ENCODE assay signal across 11 mouse cellular contexts in the genomic region with DNA sequence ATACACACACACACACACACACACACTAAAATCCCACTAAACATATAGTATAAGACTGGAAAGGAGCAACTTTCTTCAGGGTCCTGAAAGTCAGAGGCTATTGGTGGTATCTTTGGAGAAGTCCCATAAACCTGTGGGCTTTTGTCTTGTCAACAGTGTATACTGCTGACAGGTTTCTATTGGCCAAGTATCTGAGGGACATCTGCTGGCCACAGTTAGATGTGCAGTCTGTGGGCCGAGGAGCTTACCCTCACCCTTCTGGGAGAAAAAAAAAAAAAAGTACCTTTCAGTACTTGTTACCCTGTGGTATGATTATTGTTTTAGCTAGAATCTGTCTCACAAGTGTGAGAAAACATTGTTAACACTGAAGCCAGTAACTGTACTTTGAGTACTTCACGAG.
A peak's percentile ranks its signal among the peaks of the same experiment; 100 is the strongest.
DNase-seq lines count a peak whose midpoint lies in the region; ATAC-seq and TF ChIP-seq lines count a peak whose summit lies in the region.
"Had no signal": no experiment of that assay in that cellular context is flagged by ENCODE, and none has a peak within 500 bp of the region (broad histone marks: within the 10 kb centered on the region; RNA-seq: fewer than 3 reads in every experiment).

No protein-coding gene starts in this region.

- TF ChIP-seq EP300 in CH12.LX (IDR thresholded peaks at IDR 0.05; ENCODE audit: low read length): no peak

- H3K79me2 ChIP-seq in CH12.LX (replicated peaks; ENCODE audit: control insufficient read depth, extremely low read depth, insufficient read depth, poor library complexity, severe bottlenecking): no peaks in the 10 kb centered on the region

- DNase-seq in CH12.LX (ENCODE audit: extremely low read depth): no peak
- no peak for DNase-seq in G1E (ENCODE audit: low spot score)
- peak; percentile 10 to 52 for DNase-seq in kidney, postnatal 36 days
- DNase-seq in right cerebral cortex, postnatal 25 days: no peak
- DNase-seq in thymus, postnatal 10 days (ENCODE audit: low spot score in 2 of 2): no peak
- DNase-seq: heart, postnatal 4 days had no signal

- H3K4me3 ChIP-seq in intestine, postnatal 0 days (ENCODE audit: low read depth, low read length): no peak overlapping the region
- H3K4me3 ChIP-seq in intestine, embryonic 15.5 days (replicated peaks): no peak overlapping the region
- H3K4me3 ChIP-seq in CH12.LX (replicated peaks in 1 of 3; ENCODE audit: low read depth in 2 of 3, low read length in 2 of 3, poor library complexity in 1 of 3) (no peak overlapping the region), G1E (ENCODE audit: low read depth, low read length) (no peak overlapping the region)
- H3K4me3 ChIP-seq: embryonic facial prominence, embryonic 13.5 days; midbrain, embryonic 13.5 days had no signal

- peak; percentile 2 for TF ChIP-seq RAD21 in CH12.LX (IDR thresholded peaks at IDR 0.05; ENCODE audit: low read depth, low read length)

- TF ChIP-seq POLR2A in CH12.LX (IDR thresholded peaks at IDR 0.05; ENCODE audit: low read depth, low read length): no peak

- WGBS in intestine, postnatal 0 days: 61% methylated on average over 2 of the region's 2 CpGs
- WGBS in intestine, embryonic 15.5 days: 60% methylated on average over 2 of the region's 2 CpGs

- no peak overlapping the region for H3K27ac ChIP-seq in intestine, postnatal 0 days (ENCODE audit: low read depth, low read length)
- no peak overlapping the region for H3K27ac ChIP-seq in intestine, embryonic 15.5 days
- no peak overlapping the region for H3K27ac ChIP-seq in CH12.LX (ENCODE audit: insufficient read depth, low read depth)
- H3K27ac ChIP-seq: embryonic facial prominence, embryonic 13.5 days; midbrain, embryonic 13.5 days had no signal

- H3K9ac ChIP-seq in intestine, postnatal 0 days (ENCODE audit: low read depth, low read length): no peak overlapping the region
- H3K9ac ChIP-seq in intestine, embryonic 15.5 days: no peak overlapping the region
- no peak overlapping the region for H3K9ac ChIP-seq in CH12.LX (ENCODE audit: insufficient read depth, low read depth)
- H3K9ac ChIP-seq: embryonic facial prominence, embryonic 13.5 days; midbrain, embryonic 13.5 days had no signal

- TF ChIP-seq CTCF in intestine, postnatal 0 days (IDR thresholded peaks at IDR 0.05; ENCODE audit: low read depth): peak; percentile 54
- peak in 1 of 2 experiments; percentile 22; a peak in 2 of 4 replicates for TF ChIP-seq CTCF in CH12.LX (conservative IDR thresholded peaks at IDR 0.05 in 1 of 2, IDR thresholded peaks at IDR 0.05 in 1 of 2; ENCODE audit: low read depth in 2 of 2, low read length in 2 of 2)
- no peak for TF ChIP-seq CTCF in G1E (IDR thresholded peaks at IDR 0.05; ENCODE audit: low read depth, low read length)

- H3K4me1 ChIP-seq in intestine, postnatal 0 days (replicated peaks; ENCODE audit: control insufficient read depth, insufficient read depth, low read length): no peaks in the 10 kb centered on the region
- H3K4me1 ChIP-seq in intestine, embryonic 15.5 days (replicated peaks): no peaks in the 10 kb centered on the region
- H3K4me1 ChIP-seq in CH12.LX (ENCODE audit: control insufficient read depth in 1 of 2, insufficient read depth in 2 of 2) (no peaks in the 10 kb centered on the region), G1E (ENCODE audit: insufficient read depth, low read depth, low read length) (no peaks in the 10 kb centered on the region)
- H3K4me1 ChIP-seq: embryonic facial prominence, embryonic 13.5 days; midbrain, embryonic 13.5 days had no signal

- in situ Hi-C loops in CH12.LX (cut with MboI; ENCODE audit: low pct_ligation_motif_present, low pct_unique_long_range_greater_than_20kb, low sequenced_read_pairs): no loop called here

- dilution Hi-C loops in CH12.LX (cut with MboI; ENCODE audit: extremely low pct_ligation_motif_present, extremely low pct_unique_long_range_greater_than_20kb, low sequenced_read_pairs): no loop called here

- ATAC-seq in intestine, postnatal 0 days: no peak
- ATAC-seq in intestine, embryonic 15.5 days: no peak
- peak; percentile 63 for ATAC-seq in G1E (ENCODE audit: extremely low read depth, insufficient number of reproducible peaks, low FRiP score, poor library complexity, severe bottlenecking)
- no peak for ATAC-seq in CD4-positive, CD25-positive, alpha-beta regulatory T cell, adult 4 months
- ATAC-seq: midbrain, embryonic 13.5 days had no signal

- no peak overlapping the region for H3K4me2 ChIP-seq in intestine, postnatal 0 days (replicated peaks; ENCODE audit: low read depth)
- H3K4me2 ChIP-seq in intestine, embryonic 15.5 days (replicated peaks): no peak overlapping the region
- no peak overlapping the region for H3K4me2 ChIP-seq in CH12.LX (ENCODE audit: insufficient read depth, low read depth, poor library complexity, severe bottlenecking)
- H3K4me2 ChIP-seq: embryonic facial prominence, embryonic 13.5 days; midbrain, embryonic 13.5 days had no signal

- H3K9me3 ChIP-seq in intestine, postnatal 0 days (ENCODE audit: control insufficient read depth): no peaks in the 10 kb centered on the region
- H3K9me3 ChIP-seq in intestine, embryonic 15.5 days: no peaks in the 10 kb centered on the region
- H3K9me3 ChIP-seq in CH12.LX (replicated peaks; ENCODE audit: low read length) (no peaks in the 10 kb centered on the region), G1E (replicated peaks) (peaks cover 7% of the 10 kb centered on the region; the same call in 1 of the 2 replicates)
- H3K9me3 ChIP-seq: embryonic facial prominence, embryonic 13.5 days; midbrain, embryonic 13.5 days had no signal

- no peaks in the 10 kb centered on the region for H3K36me3 ChIP-seq in intestine, postnatal 0 days (ENCODE audit: control insufficient read depth, insufficient read depth)
- no peaks in the 10 kb centered on the region for H3K36me3 ChIP-seq in intestine, embryonic 15.5 days
- H3K36me3 ChIP-seq in CH12.LX (replicated peaks in 1 of 2; ENCODE audit: control insufficient read depth in 1 of 2, insufficient read depth in 1 of 2, low read length in 1 of 2) (no peaks in the 10 kb centered on the region), G1E (replicated peaks) (no peaks in the 10 kb centered on the region)
- H3K36me3 ChIP-seq: embryonic facial prominence, embryonic 13.5 days; midbrain, embryonic 13.5 days had no signal

- H3K27me3 ChIP-seq in intestine, postnatal 0 days (replicated peaks; ENCODE audit: control insufficient read depth, insufficient read depth, low read length): no peaks in the 10 kb centered on the region
- H3K27me3 ChIP-seq in intestine, embryonic 15.5 days (replicated peaks): no peaks in the 10 kb centered on the region
- H3K27me3 ChIP-seq in CH12.LX (replicated peaks) (no peaks in the 10 kb centered on the region), G1E (ENCODE audit: insufficient read depth, low read length) (no peaks in the 10 kb centered on the region)
- H3K27me3 ChIP-seq: embryonic facial prominence, embryonic 13.5 days; midbrain, embryonic 13.5 days had no signal

TF ChIP-seq in CH12.LX, 34 proteins besides CTCF, POLR2A, EP300 and RAD21:
- no peak for TF ChIP-seq BHLHE40 (IDR thresholded peaks at IDR 0.05; ENCODE audit: low read depth, low read length)
- TF ChIP-seq USF2 (conservative IDR thresholded peaks at IDR 0.05; ENCODE audit: low read depth, low read length): no peak
- no peak for TF ChIP-seq CHD2 (IDR thresholded peaks at IDR 0.05; ENCODE audit: low read length)
- no peak for TF ChIP-seq MYC (IDR thresholded peaks at IDR 0.05; ENCODE audit: low read depth, low read length)
- TF ChIP-seq CHD1 (IDR thresholded peaks at IDR 0.05; ENCODE audit: low read depth, low read length): no peak
- no peak for TF ChIP-seq E2F4 (IDR thresholded peaks at IDR 0.05; ENCODE audit: insufficient replicate concordance, low read depth, low read length)
- no peak for TF ChIP-seq GABPA (IDR thresholded peaks at IDR 0.05; ENCODE audit: insufficient replicate concordance, low read depth, low read length)
- no peak for TF ChIP-seq POLR2AphosphoS2 (IDR thresholded peaks at IDR 0.05; ENCODE audit: low read depth, low read length)
- no peak for TF ChIP-seq IRF4 (IDR thresholded peaks at IDR 0.05; ENCODE audit: low read depth, low read length)
- TF ChIP-seq UBTF (IDR thresholded peaks at IDR 0.05; ENCODE audit: low read depth, low read length): no peak
- TF ChIP-seq RCOR1 (conservative IDR thresholded peaks at IDR 0.05; ENCODE audit: low read depth, low read length): no peak
- no peak for TF ChIP-seq SIN3A (IDR thresholded peaks at IDR 0.05; ENCODE audit: low read length)
- TF ChIP-seq ZNF384 (IDR thresholded peaks at IDR 0.05; ENCODE audit: low read depth, low read length): no peak
- no peak for TF ChIP-seq ZMIZ1 (IDR thresholded peaks at IDR 0.05; ENCODE audit: low read depth, low read length)
- TF ChIP-seq ZKSCAN1 (IDR thresholded peaks at IDR 0.05; ENCODE audit: borderline replicate concordance, low read depth, low read length): no peak
- no peak for TF ChIP-seq MAZ (IDR thresholded peaks at IDR 0.05; ENCODE audit: low read depth, low read length)
- no peak for TF ChIP-seq ELF1 (IDR thresholded peaks at IDR 0.05; ENCODE audit: low read depth, low read length)

Comparison
In these comparisons a context has a peak if more than half of its experiments do, and no peak if none do; other contexts are left out.
1. DNase-seq: peak in kidney, postnatal 36 days (2 of 2); none in CH12.LX (single experiment), G1E (single experiment), right cerebral cortex, postnatal 25 days (single experiment) and thymus, postnatal 10 days (0 of 2).